Mouse (Mus musculus): ENCODE data around the gene Ubxn2a. TPM values are rescaled to one million over a fixed set of nuclear protein-coding genes. Genes with fewer than 3 reads are reported as not detected.

Ubxn2a gene
- polyA plus RNA-seq (2014; fragmentation: Nextera tagmentation; extraction: Ambion mirVana): 21.2 and 27.0 TPM in 2 replicates

DNA sequence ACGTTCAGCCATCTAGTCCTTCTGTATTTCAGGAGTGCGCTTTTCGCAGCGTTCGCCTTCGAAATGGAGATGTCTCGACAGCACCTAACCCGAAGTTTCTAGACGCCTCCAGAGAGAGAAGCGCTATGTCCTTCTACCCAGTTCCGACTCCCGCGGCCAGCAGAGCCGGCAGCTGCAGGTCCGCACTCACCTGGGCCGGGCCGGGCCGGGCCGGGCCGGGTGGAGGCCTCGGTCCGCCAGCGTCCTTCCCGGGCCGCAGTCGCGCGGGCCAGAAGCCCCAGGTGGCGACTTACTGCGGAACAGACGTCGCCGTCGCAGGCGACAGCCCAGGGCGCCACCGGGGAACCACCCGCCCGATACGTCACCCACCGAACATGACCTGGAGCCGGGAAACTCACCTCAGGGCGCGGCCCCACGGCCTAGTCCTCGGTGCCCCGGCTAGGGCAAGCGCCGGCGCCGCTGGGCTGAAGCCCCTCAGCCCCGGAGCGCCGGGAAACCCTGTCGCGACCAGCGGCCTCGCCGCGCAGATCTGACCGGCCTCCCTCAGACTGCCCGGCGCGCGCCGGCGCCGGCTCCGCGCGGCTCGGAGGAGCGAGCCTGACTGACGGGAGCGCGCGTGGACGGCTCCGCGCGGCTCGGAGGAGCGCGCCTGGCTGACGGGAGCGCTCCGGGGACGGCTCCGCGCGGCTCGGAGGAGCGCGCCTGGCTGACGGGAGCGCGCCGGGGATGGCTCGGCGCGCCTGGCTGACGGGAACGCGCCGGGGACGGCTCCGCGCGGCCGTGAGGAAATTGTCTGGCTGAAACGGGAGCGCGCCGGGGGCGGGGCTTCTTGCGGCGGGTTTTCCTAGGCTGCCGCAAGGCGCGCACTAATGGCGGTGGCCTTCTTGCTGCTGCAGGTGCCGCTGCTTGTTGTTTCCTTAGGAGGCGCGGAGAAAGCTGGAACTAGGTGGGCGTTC is at the start of gene Ubxn2a:
TSS of gene Ubxn2a (minus strand) at position 755 of the 956 bp plus-strand sequence.
- H3K9me3 ChIP-seq (ENCODE audit: low read depth, low read length): no peaks in the 10 kb centered on the region
- 0 out of 2 replicates have a peak, but pooled peaks cover 3% of the 10 kb centered on the region for H3K36me3 ChIP-seq (ENCODE audit: insufficient read depth)
- H3K4me2 ChIP-seq: peak within 1 kb of the TSS; percentile 85
- H3K4me3 ChIP-seq (ENCODE audit: low read depth, low read length): peak within 1 kb of the TSS; percentile 75
- ATAC-seq (ENCODE audit: insufficient read depth) (peak; percentile 95), DNase-seq (peak; percentile 96)
- under 1% methylated on average over 125 of the region's 125 CpGs for WGBS
- H3K4me1 ChIP-seq (ENCODE audit: insufficient read depth): no peaks in the 10 kb centered on the region
- H3K27ac ChIP-seq (ENCODE audit: low read depth): peak within 1 kb of the TSS; percentile 80
- no peaks in the 10 kb centered on the region for H3K27me3 ChIP-seq (ENCODE audit: insufficient read depth, low read length)
- H3K9ac ChIP-seq: peak within 1 kb of the TSS; percentile 84
- TF ChIP-seq CTCF (IDR thresholded peaks at IDR 0.05; ENCODE audit: low read depth): peak; percentile 22; the same call in 1 of the 2 replicates

GRCm38 (mm10) chr12:4953156-4953555 is 45.7 kb upstream of the Ubxn2a start:
- Histone ChIP-seq H3K27ac (ENCODE audit: low read depth) (no peak overlapping the region), H3K36me3 (ENCODE audit: insufficient read depth) (peaks cover 67% of the 10 kb centered on the region), H3K4me3 (ENCODE audit: low read depth, low read length) (no peak overlapping the region), H3K9ac (no peak overlapping the region), H3K9me3 (ENCODE audit: low read depth, low read length) (no peaks in the 10 kb centered on the region), H3K4me2 (no peak overlapping the region), H3K4me1 (ENCODE audit: insufficient read depth) (no peaks in the 10 kb centered on the region), H3K27me3 (ENCODE audit: insufficient read depth, low read length) (no peaks in the 10 kb centered on the region)
- DNase-seq (no peak), ATAC-seq (ENCODE audit: insufficient read depth) (no peak)
- 86% methylated on average over 4 of the region's 4 CpGs for WGBS
- TF ChIP-seq CTCF (IDR thresholded peaks at IDR 0.05; ENCODE audit: low read depth): no peak

GRCm38 (mm10) chr12:4952272-4952671 is 44.8 kb upstream of the Ubxn2a start:
- no peak overlapping the region for H3K9ac ChIP-seq
- no peak overlapping the region for H3K4me3 ChIP-seq (ENCODE audit: low read depth, low read length)
- no peaks in the 10 kb centered on the region for H3K9me3 ChIP-seq (ENCODE audit: low read depth, low read length)
- H3K4me2 ChIP-seq: no peak overlapping the region
- no peak for ATAC-seq (ENCODE audit: insufficient read depth)
- H3K27me3 ChIP-seq (ENCODE audit: insufficient read depth, low read length): no peaks in the 10 kb centered on the region
- no peak overlapping the region for H3K27ac ChIP-seq (ENCODE audit: low read depth)
- H3K36me3 ChIP-seq (ENCODE audit: insufficient read depth): peaks cover 68% of the 10 kb centered on the region
- 95% methylated on average over 1 of the region's 1 CpGs for WGBS
- no peak for TF ChIP-seq CTCF (IDR thresholded peaks at IDR 0.05; ENCODE audit: low read depth)
- no peaks in the 10 kb centered on the region for H3K4me1 ChIP-seq (ENCODE audit: insufficient read depth)
- no peak for DNase-seq

DNA sequence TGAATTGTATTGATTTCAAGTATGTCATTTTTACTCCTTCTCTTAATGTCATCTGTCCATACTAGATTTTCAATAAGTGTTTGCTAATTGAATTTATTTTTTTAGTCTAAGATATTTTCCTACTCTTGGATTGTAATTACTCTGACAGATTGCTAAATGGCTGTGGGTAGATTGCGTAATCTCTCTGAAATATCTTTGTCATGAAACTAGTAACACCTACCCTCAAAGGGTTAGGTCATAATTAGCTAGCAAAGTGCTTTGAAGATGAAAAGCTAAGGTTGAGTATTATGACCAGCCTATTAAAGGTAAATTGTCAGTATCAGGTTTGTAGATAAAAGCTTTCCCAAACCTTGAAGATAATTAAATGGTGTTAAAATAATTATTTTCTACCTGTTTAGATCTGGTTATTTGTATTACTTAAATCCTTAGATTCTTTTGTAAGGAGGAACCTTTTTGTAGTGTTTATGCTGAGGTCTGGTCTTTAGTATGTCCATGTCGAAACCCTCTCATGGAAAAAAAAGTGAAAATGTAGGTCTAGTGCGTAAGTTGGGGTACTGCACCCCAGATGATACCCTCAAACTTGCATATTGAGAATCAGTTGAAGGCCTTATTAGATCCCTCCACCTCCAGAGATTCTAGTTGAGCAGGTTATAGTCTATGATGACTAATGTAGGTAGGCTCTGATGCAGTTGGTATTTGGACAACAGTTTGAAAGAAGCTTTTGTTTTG is 23.5 kb upstream of the Ubxn2a start:
- H3K27me3 ChIP-seq (ENCODE audit: insufficient read depth, low read length): no peaks in the 10 kb centered on the region
- no peak for TF ChIP-seq CTCF (IDR thresholded peaks at IDR 0.05; ENCODE audit: low read depth)
- H3K4me3 ChIP-seq (ENCODE audit: low read depth, low read length): no peak overlapping the region
- H3K4me2 ChIP-seq: no peak overlapping the region
- no peak overlapping the region for H3K27ac ChIP-seq (ENCODE audit: low read depth)
- H3K9ac ChIP-seq: no peak overlapping the region
- no peaks in the 10 kb centered on the region for H3K9me3 ChIP-seq (ENCODE audit: low read depth, low read length)
- ATAC-seq (ENCODE audit: insufficient read depth) (no peak), DNase-seq (no peak)
- no peaks in the 10 kb centered on the region for H3K4me1 ChIP-seq (ENCODE audit: insufficient read depth)
- no peaks in the 10 kb centered on the region; the same call in 1 of the 2 replicates for H3K36me3 ChIP-seq (ENCODE audit: insufficient read depth)
- WGBS: 95% methylated on average over 3 of the region's 3 CpGs

- H3K9ac ChIP-seq: no peak overlapping the region
- no peak; the same call in 1 of the 2 replicates for ATAC-seq (ENCODE audit: insufficient read depth)
- H3K27me3 ChIP-seq (ENCODE audit: insufficient read depth, low read length): no peaks in the 10 kb centered on the region
- DNase-seq: peak; percentile 30
- no peak overlapping the region for H3K4me2 ChIP-seq
- H3K4me1 ChIP-seq (ENCODE audit: insufficient read depth): no peaks in the 10 kb centered on the region
- H3K9me3 ChIP-seq (ENCODE audit: low read depth, low read length): no peaks in the 10 kb centered on the region
- 60% methylated on average over 2 of the region's 2 CpGs for WGBS
- no peak for TF ChIP-seq CTCF (IDR thresholded peaks at IDR 0.05; ENCODE audit: low read depth)
- H3K27ac ChIP-seq (ENCODE audit: low read depth): 0 out of 2 replicates have a peak overlapping the region, but pooled peaks have one; percentile 33
- no peak overlapping the region for H3K4me3 ChIP-seq (ENCODE audit: low read depth, low read length)
- peaks cover 3% of the 10 kb centered on the region; the same call in 1 of the 2 replicates for H3K36me3 ChIP-seq (ENCODE audit: insufficient read depth)
Measured at GRCm38 (mm10) chr12:4928197-4928596, 20.7 kb upstream of the Ubxn2a start.

- no peaks in the 10 kb centered on the region for H3K27me3 ChIP-seq (ENCODE audit: insufficient read depth, low read length)
- peak overlapping the region; percentile 74 for H3K4me2 ChIP-seq
- peak overlapping the region; percentile 91 for H3K4me3 ChIP-seq (ENCODE audit: low read depth, low read length)
- peak overlapping the region; percentile 97 for H3K27ac ChIP-seq (ENCODE audit: low read depth)
- under 1% methylated on average over 48 of the region's 48 CpGs for WGBS
- ATAC-seq (ENCODE audit: insufficient read depth) (peak; percentile 49), DNase-seq (peak; percentile 74)
- TF ChIP-seq CTCF (IDR thresholded peaks at IDR 0.05; ENCODE audit: low read depth): no peak
- no peaks in the 10 kb centered on the region for H3K9me3 ChIP-seq (ENCODE audit: low read depth, low read length)
- peak overlapping the region; percentile 99 for H3K9ac ChIP-seq
- H3K36me3 ChIP-seq (ENCODE audit: insufficient read depth): no peaks in the 10 kb centered on the region
- H3K4me1 ChIP-seq (ENCODE audit: insufficient read depth): no peaks in the 10 kb centered on the region
Measured at GRCm38 (mm10) chr12:4917805-4918591, 10.5 kb upstream of the Ubxn2a start.

Data from lung, embryonic 14.5 days (tissue).